Mouse (Mus musculus): ENCODE results near the gene Ift80. TPM values are rescaled to one million over a fixed set of nuclear protein-coding genes. Genes with fewer than 3 reads are reported as not detected.
"Not testable (repeated sequence)": the region's sequence is repeated elsewhere in the genome, so short reads cannot be mapped to it uniquely, and the experiment has no call there.

Gene Ift80
- polyA plus RNA-seq, 1 experiment from 2014 or later: 10.0 TPM

DNA sequence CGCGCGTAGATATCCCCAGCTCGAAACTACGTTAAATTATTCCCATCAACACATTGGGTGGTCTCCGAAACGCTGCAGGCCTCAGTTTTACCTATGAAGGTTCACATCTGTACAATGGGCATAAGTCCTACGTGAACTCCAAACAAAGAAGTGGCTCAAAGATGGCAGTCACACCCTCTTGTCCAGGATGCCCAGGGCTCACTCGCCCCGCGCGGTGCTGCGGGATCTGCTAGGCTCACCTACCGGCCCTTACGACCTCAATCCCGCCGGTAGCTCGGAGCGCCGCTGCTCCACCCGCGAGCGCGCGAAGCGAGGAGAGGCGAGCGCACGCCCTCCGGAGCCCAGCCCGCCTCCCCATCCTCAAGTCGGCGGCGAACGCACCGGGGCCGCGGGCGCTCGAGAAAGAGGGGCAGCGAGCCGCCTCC is 39.8 kb upstream of the Ift80 start:
- ATAC-seq (replicated peaks; ENCODE audit: low FRiP score) (peak; percentile 63), DNase-seq (ENCODE audit: low spot score) (peak; percentile 85)
- Histone ChIP-seq H3K27me3 (replicated peaks; ENCODE audit: control insufficient read depth, insufficient read depth, low read length) (no peaks in the 10 kb centered on the region), H3K9ac (ENCODE audit: low read depth, low read length) (peak overlapping the region; percentile 93), H3K4me3 (ENCODE audit: low read depth, low read length) (peak overlapping the region; percentile 95), H3K4me2 (peak overlapping the region; percentile 69), H3K36me3 (ENCODE audit: control insufficient read depth, insufficient read depth, low read length) (peaks cover 12% of the 10 kb centered on the region), H3K4me1 (replicated peaks; ENCODE audit: control insufficient read depth, insufficient read depth, low read length) (peaks cover 22% of the 10 kb centered on the region), H3K9me3 (ENCODE audit: control insufficient read depth, low read length) (no peaks in the 10 kb centered on the region), H3K27ac (ENCODE audit: low read depth, low read length) (peak overlapping the region; percentile 96)
- WGBS: under 1% methylated on average over 42 of the region's 42 CpGs

DNA sequence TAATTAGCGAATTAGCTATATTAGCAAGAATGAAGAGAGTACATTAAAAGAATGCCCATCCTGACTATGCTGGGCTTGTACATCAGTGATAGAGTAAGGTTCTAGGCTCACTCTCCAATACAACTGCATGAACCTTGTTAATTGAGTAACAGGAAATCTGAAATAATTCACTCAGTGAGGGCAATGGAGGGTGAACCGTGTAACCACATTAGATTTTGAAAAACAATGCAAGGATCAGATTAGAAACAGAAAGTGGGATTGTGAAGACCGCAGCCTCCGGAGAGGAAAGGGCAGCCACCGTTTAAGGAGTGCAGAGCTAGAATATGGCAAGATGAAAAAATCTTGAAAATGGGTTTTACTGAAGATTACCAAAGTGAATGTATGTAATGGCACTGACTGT is 36.9 kb upstream of the Ift80 start:
- DNase-seq (ENCODE audit: low spot score) (no peak), ATAC-seq (replicated peaks; ENCODE audit: low FRiP score) (no peak)
- Histone ChIP-seq H3K4me3 (ENCODE audit: low read depth, low read length) (peak overlapping the region; percentile 39), H3K27me3 (replicated peaks; ENCODE audit: control insufficient read depth, insufficient read depth, low read length) (no peaks in the 10 kb centered on the region), H3K4me2 (peak overlapping the region; percentile 60), H3K9me3 (ENCODE audit: control insufficient read depth, low read length) (no peaks in the 10 kb centered on the region), H3K36me3 (ENCODE audit: control insufficient read depth, insufficient read depth, low read length) (peaks cover 17% of the 10 kb centered on the region), H3K9ac (ENCODE audit: low read depth, low read length) (no peak overlapping the region), H3K4me1 (replicated peaks; ENCODE audit: control insufficient read depth, insufficient read depth, low read length) (peaks cover 15% of the 10 kb centered on the region), H3K27ac (ENCODE audit: low read depth, low read length) (no peak overlapping the region)
- WGBS: 68% methylated on average over 5 of the region's 5 CpGs

DNA sequence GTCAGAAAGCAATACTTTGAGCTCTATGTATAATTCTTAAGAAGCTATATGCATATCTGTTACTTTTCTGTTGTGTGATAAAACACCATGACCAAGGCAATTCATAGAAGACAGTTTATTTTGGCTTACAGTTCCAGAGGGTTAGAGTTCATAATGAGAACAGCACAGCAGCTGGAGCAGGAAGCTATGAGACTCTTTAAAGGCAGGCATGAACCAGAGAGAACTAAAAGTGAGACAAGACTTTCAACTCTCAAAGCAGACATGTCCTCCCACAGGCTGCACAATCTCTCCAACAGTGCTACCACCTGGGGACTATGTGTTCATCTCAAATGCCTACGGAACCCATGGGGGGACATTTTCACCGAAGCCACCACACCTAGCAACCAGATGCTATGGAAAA is 35.7 kb upstream of the Ift80 start:
- DNase-seq (ENCODE audit: low spot score): no peak
- Histone ChIP-seq H3K9ac (ENCODE audit: low read depth, low read length) (no peak overlapping the region), H3K4me3 (ENCODE audit: low read depth, low read length) (peak overlapping the region; percentile 39; the same call in 1 of the 2 replicates), H3K36me3 (ENCODE audit: control insufficient read depth, insufficient read depth, low read length) (peaks cover 23% of the 10 kb centered on the region), H3K9me3 (ENCODE audit: control insufficient read depth, low read length) (no peaks in the 10 kb centered on the region), H3K4me1 (replicated peaks; ENCODE audit: control insufficient read depth, insufficient read depth, low read length) (peaks cover 10% of the 10 kb centered on the region), H3K27me3 (replicated peaks; ENCODE audit: control insufficient read depth, insufficient read depth, low read length) (no peaks in the 10 kb centered on the region), H3K4me2 (peak overlapping the region; percentile 60), H3K27ac (ENCODE audit: low read depth, low read length) (no peak overlapping the region)
- ATAC-seq (replicated peaks; ENCODE audit: low FRiP score): no peak
- 86% methylated on average over 2 of the region's 2 CpGs for WGBS

DNA sequence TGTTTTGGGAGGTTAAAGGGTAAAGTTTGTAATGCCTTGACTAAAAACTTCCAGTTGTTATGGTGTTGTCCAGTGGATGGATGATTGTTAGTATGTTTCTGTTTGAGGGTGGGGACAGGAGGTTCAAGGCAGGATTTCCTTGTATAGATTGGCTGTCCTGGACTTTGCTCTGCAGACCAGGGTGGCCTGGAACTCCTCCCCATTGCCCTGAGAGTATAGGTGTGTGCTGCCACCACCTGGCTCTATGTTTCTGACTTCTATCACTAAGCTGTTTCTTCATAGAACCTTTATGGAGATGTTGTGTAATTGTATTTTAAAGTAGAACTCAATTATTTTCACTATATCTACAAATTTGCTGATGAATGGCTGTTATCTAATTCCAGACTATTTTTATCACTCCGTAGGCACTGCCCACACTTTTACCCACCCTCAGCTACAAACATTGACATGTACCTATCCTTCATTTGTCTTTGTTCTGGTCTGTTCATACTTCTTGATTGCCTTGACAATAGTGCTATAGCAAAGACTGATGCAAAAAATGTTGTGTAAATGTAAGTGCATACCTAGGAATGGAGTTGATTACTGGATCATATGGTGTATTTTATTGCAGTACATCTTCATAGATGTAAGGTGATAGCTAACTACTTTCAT is 21.9 kb upstream of the Ift80 start:
- Histone ChIP-seq H3K36me3 (ENCODE audit: control insufficient read depth, insufficient read depth, low read length) (peaks cover 45% of the 10 kb centered on the region), H3K27me3 (replicated peaks; ENCODE audit: control insufficient read depth, insufficient read depth, low read length) (no peaks in the 10 kb centered on the region), H3K4me1 (replicated peaks; ENCODE audit: control insufficient read depth, insufficient read depth, low read length) (no peaks in the 10 kb centered on the region), H3K27ac (ENCODE audit: low read depth, low read length) (no peak overlapping the region), H3K9ac (ENCODE audit: low read depth, low read length) (no peak overlapping the region), H3K4me3 (ENCODE audit: low read depth, low read length) (no peak overlapping the region), H3K4me2 (no peak overlapping the region), H3K9me3 (ENCODE audit: control insufficient read depth, low read length) (no peaks in the 10 kb centered on the region)
- ATAC-seq (replicated peaks; ENCODE audit: low FRiP score) (no peak; the same call in 1 of the 2 replicates), DNase-seq (ENCODE audit: low spot score) (no peak)
- WGBS: 82% methylated on average over 1 of the region's 1 CpGs

DNA sequence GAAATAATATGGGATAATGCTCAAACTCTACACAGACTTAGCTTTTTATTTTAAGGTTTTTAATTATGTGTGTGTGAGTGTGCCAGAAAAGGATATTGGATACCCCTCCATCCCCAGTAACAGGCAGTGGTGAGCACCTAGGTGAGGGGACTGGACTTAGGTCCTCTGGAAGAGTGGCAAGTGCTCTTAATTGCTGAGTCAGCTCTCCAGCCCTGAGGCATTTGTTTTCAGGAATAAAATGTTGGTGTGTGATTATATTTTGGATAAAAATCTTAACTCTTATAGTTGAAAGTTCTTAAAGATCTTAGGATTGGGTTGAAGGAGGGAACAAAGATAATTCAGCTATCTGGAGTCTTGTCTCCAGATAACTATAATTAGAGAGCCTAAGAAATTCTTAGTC is 16.4 kb upstream of the Ift80 start:
- no peaks in the 10 kb centered on the region for H3K4me1 ChIP-seq (replicated peaks; ENCODE audit: control insufficient read depth, insufficient read depth, low read length)
- no peak overlapping the region for H3K9ac ChIP-seq (ENCODE audit: low read depth, low read length)
- no peak overlapping the region for H3K27ac ChIP-seq (ENCODE audit: low read depth, low read length)
- no peak for DNase-seq (ENCODE audit: low spot score)
- no peak overlapping the region for H3K4me2 ChIP-seq
- no peaks in the 10 kb centered on the region for H3K9me3 ChIP-seq (ENCODE audit: control insufficient read depth, low read length)
- no peaks in the 10 kb centered on the region for H3K27me3 ChIP-seq (replicated peaks; ENCODE audit: control insufficient read depth, insufficient read depth, low read length)
- ATAC-seq (replicated peaks; ENCODE audit: low FRiP score): no peak
- H3K4me3 ChIP-seq (ENCODE audit: low read depth, low read length): no peak overlapping the region
- peaks cover 32% of the 10 kb centered on the region for H3K36me3 ChIP-seq (ENCODE audit: control insufficient read depth, insufficient read depth, low read length)

DNA sequence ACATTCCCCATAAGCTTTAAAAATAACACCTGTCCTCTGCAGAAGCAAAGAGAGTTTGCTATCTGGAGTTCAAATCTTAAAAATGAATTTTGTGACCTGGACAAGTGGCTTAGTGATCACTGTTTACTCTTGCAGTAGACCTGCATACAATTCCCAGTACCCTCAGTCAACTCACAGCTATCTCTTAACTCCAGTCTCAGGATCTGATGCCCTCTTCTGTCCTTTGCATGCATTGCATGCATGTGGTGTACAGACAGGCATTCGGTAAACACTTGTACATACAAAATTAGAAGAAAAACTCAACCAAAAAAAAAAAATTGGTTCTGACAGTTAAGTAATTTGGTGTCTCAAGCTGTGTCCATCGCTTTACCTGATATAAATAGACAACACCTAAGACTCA is 15.9 kb upstream of the Ift80 start:
- WGBS: 89% methylated on average over 2 of the region's 2 CpGs
- no peak for DNase-seq (ENCODE audit: low spot score)
- Histone ChIP-seq H3K27me3 (replicated peaks; ENCODE audit: control insufficient read depth, insufficient read depth, low read length) (no peaks in the 10 kb centered on the region), H3K4me1 (replicated peaks; ENCODE audit: control insufficient read depth, insufficient read depth, low read length) (no peaks in the 10 kb centered on the region), H3K27ac (ENCODE audit: low read depth, low read length) (no peak overlapping the region), H3K36me3 (ENCODE audit: control insufficient read depth, insufficient read depth, low read length) (peaks cover 32% of the 10 kb centered on the region), H3K4me3 (ENCODE audit: low read depth, low read length) (no peak overlapping the region), H3K9me3 (ENCODE audit: control insufficient read depth, low read length) (no peaks in the 10 kb centered on the region), H3K4me2 (no peak overlapping the region), H3K9ac (ENCODE audit: low read depth, low read length) (no peak overlapping the region)
- peak; percentile 68; the same call in 1 of the 2 replicates for ATAC-seq (replicated peaks; ENCODE audit: low FRiP score)

DNA sequence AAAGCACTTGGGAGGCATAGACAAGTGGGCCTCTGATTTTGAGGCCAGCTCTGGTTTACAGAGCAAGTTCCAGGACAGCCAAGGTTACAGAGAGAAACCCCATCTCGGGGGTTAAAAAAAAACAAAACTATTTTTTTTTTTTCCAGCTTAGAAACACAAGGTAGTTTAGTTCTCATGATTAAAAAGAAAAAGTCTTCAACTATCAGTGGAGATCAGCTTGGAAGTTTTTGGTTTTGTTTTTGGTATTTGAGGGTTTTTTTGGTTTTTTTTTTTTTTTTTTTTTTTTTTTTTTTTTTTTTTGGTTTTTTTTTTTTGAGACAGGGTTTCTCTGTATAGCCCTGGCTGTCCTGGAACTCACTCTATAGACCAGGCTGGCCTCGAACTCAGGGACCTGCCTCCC is 14.3 kb upstream of the Ift80 start:
- H3K27ac ChIP-seq (ENCODE audit: low read depth, low read length); H3K4me1 ChIP-seq (replicated peaks; ENCODE audit: control insufficient read depth, insufficient read depth, low read length); H3K9me3 ChIP-seq (ENCODE audit: control insufficient read depth, low read length); ATAC-seq (replicated peaks; ENCODE audit: low FRiP score); H3K9ac ChIP-seq (ENCODE audit: low read depth, low read length); DNase-seq (ENCODE audit: low spot score); H3K4me3 ChIP-seq (ENCODE audit: low read depth, low read length); H3K27me3 ChIP-seq (replicated peaks; ENCODE audit: control insufficient read depth, insufficient read depth, low read length); H3K4me2 ChIP-seq: not testable (repeated sequence)
- H3K36me3 ChIP-seq (ENCODE audit: control insufficient read depth, insufficient read depth, low read length): peaks cover 26% of the 10 kb centered on the region
- WGBS: 86% methylated on average over 2 of the region's 2 CpGs

DNA sequence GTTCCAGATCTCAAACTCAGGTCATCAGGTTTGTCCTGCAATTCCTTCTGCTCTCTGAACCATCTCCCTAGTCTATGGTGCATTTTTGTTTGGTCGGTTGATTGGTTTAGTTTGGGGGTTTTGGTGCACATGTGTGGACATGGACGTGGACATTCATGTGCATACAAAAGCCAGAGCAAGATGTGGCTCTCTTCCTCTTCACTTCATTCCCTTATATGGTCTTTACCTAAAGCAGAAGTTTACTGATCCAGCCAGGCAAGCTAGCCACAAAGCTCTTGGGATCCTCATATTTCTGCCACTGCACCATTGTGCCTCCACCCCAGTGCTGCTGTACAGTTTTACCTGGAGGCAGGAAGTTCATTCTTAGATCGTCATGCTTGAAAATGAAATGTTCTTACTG is 12.8 kb upstream of the Ift80 start:
- 92% methylated on average over 3 of the region's 3 CpGs for WGBS
- Histone ChIP-seq H3K9me3 (ENCODE audit: control insufficient read depth, low read length) (no peaks in the 10 kb centered on the region), H3K4me3 (ENCODE audit: low read depth, low read length) (no peak overlapping the region), H3K4me1 (replicated peaks; ENCODE audit: control insufficient read depth, insufficient read depth, low read length) (no peaks in the 10 kb centered on the region), H3K4me2 (no peak overlapping the region), H3K27ac (ENCODE audit: low read depth, low read length) (no peak overlapping the region), H3K9ac (ENCODE audit: low read depth, low read length) (no peak overlapping the region), H3K27me3 (replicated peaks; ENCODE audit: control insufficient read depth, insufficient read depth, low read length) (no peaks in the 10 kb centered on the region), H3K36me3 (ENCODE audit: control insufficient read depth, insufficient read depth, low read length) (peaks cover 27% of the 10 kb centered on the region)
- DNase-seq (ENCODE audit: low spot score): no peak
- ATAC-seq (replicated peaks; ENCODE audit: low FRiP score): no peak

DNA sequence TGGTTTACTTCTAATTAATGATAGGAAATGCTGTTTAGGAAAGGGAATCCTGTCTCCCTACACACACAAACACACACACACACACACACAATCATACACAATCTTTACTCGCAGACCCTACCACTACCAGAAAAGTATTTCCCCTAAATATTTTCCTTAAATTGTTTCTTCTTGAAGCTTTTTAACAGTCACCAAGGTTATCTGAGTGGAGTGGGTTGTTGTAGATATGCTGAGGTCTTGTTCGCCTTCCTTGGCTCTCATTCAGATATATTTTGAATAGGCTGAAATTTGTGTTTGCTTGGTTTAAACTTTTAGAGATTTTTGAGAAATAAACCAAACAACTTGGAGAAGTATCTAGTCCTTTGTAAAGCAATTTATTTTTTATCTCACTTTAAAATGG is 4.5 kb upstream of the Ift80 start:
- peaks cover 5% of the 10 kb centered on the region for H3K4me1 ChIP-seq (replicated peaks; ENCODE audit: control insufficient read depth, insufficient read depth, low read length)
- DNase-seq (ENCODE audit: low spot score) (no peak), ATAC-seq (replicated peaks; ENCODE audit: low FRiP score) (no peak)
- WGBS: 70% methylated on average over 2 of the region's 2 CpGs
- no peak overlapping the region for H3K4me3 ChIP-seq (ENCODE audit: low read depth, low read length)
- H3K4me2 ChIP-seq: peak overlapping the region; percentile 33; the same call in 1 of the 2 replicates
- no peak overlapping the region for H3K9ac ChIP-seq (ENCODE audit: low read depth, low read length)
- no peak overlapping the region for H3K27ac ChIP-seq (ENCODE audit: low read depth, low read length)
- peaks cover 17% of the 10 kb centered on the region for H3K36me3 ChIP-seq (ENCODE audit: control insufficient read depth, insufficient read depth, low read length)
- H3K9me3 ChIP-seq (ENCODE audit: control insufficient read depth, low read length): no peaks in the 10 kb centered on the region
- no peaks in the 10 kb centered on the region for H3K27me3 ChIP-seq (replicated peaks; ENCODE audit: control insufficient read depth, insufficient read depth, low read length)

Measured in liver, embryonic 11.5 days (tissue).